Mouse (Mus musculus) megakaryocyte, embryonic 14.5 days (primary cell): ENCODE measurements at regions not wholly inside any gene's neighbourhood (a gene's known extent, or its start where the extent isn't known, plus 50 kb on each side); places are given as distances from the start of the nearest gene placed in this dataset.

Experiments
- FLI1 ChIP-seq: IDR thresholded peaks from 2 replicates; pipeline ENCODE4 v1.6.1; 2012; ENCODE audit warnings: low read length, inconsistent platforms, mixed read lengths
- GATA1 ChIP-seq: IDR thresholded peaks from 3 replicates; pipeline ENCODE4 v1.6.1; 2012; ENCODE audit warnings: mixed read lengths, low read length, inconsistent platforms, borderline replicate concordance

DNA sequence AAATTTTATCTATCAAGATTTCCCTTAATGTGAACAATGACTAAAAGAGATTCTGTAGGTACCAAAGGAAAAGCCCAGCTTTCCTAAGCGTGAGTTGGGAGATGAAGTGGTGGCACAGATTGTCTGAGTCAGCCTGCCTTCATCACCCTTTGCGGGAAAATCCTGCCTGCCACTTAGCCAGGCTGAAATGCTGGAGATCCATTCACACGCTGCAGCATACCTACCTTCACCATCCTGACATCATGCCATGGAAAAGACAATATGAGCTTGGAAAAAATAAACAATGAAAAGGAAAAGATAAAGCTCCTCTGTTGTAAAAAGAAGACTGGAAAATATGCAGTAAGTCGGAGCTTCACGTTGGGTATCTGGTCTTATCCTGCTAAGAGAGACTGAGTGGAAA lies 537.0 kb downstream of the Gja1 start:
- TF ChIP-seq GATA1 (no peak), FLI1 (no peak)
